Mouse (Mus musculus): ENCODE data around the gene Spata31.

Gene Spata31

DNA sequence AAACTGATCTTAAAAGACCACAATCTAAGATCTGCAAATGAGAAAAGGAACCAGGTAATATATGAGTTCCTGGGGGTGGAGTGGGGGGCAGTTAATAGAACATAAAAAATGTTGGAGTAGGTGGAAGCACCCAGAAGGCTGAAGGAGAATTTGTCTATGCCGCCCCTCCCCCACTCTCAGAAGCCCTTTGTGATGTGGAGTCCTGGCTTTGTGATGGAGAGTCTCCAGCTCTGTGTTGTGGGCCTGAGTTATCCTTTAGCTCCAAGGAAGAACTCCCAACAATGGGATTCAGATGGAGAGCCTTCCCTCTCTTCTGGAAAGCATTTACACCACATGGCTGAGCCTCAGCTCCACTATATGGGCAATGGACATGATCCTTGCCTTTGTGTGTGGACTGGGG is at the start of gene Spata31:
Gene Spata31, plus strand, starts transcription at position 216 of the 400 bp plus-strand sequence.
- DNase-seq, result no peak

DNA sequence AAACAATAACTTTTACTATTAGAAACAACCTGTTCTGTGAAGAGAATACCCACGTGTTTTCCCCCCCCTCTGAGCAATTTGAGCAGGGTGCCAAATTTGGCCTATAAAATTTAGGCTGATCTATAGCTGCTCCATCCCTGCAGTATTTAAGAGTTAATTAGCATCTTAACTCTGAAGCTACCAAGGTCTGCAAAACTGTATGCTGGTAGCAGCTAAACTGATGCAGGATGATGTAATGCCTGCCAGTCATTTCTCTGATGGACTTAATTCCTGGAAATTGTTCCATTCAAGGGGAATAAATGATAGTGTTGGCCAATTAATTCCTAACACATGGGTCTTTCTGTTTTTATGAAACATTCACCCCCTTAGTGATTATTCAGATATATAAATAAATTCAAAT is 14.1 kb upstream of the Spata31 start:
- no peak for DNase-seq

DNA sequence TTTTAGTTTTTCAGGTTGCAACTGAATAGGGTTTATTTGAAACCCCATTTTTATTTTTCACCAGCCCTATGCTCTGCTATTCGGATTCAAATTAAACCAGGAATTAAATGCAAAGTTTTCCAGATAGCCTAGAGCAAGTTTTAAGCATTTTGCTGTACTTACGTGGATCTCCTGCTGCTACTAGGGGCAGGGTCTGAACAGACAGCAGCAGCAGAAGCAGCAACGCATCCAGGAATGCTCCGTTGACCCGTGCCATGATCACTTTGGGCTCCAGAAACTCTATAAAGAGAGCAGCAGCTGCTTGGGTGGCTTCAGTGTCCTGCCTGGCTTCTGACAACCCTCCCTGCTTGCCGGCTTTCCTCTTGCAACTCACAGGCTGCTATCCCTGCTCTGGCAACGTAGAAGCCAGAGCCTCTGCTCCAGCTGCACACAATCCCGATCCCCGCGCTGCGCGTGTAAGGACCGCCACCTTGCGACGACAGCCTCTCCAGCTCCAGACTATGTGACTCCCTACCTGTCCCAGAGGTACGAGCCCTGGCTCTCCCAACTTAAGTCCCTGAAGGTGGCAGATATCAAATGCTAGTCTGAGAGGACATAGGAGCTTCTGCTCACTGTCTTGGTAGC is 13.5 kb upstream of the Spata31 start, which contains the start of gene Cntnap3:
Gene Cntnap3, minus strand, starts transcription at position 371 of the 624 bp plus-strand sequence.
- DNase-seq, result no peak

Measured in lung, postnatal 36 days (tissue).